Mouse (Mus musculus) G1E (cell line): ENCODE measurements around the gene Stn1. TPM values are rescaled to one million over a fixed set of nuclear protein-coding genes. Genes with fewer than 3 reads are reported as not detected.

Experiments
- ATAC-seq: 2 replicates; pipeline ENCODE4 v1.8.0; 2016; ENCODE audit warnings: mild to moderate bottlenecking; ENCODE audit not compliant: insufficient number of reproducible peaks, poor library complexity, low FRiP score, severe bottlenecking; ENCODE audit errors: extremely low read depth
- DNase-seq: peaks from one replicate; pipeline ENCODE4 v3.0.0; 2012; ENCODE audit warnings: low spot score
- H3K27me3 ChIP-seq: 2 replicates; pipeline ENCODE4 v1.6.1; 2012; ENCODE audit warnings: mild to moderate bottlenecking, low read length, inconsistent platforms; ENCODE audit not compliant: insufficient read depth
- H3K36me3 ChIP-seq: replicated peaks from 2 replicates; pipeline ENCODE3; 2012; ENCODE audit warnings: mild to moderate bottlenecking, inconsistent platforms
- H3K4me1 ChIP-seq: 2 replicates; pipeline ENCODE4 v1.6.1; 2012; ENCODE audit warnings: low read depth, low read length, inconsistent platforms, mixed read lengths; ENCODE audit not compliant: insufficient read depth
- H3K4me3 ChIP-seq: 2 replicates; pipeline ENCODE4 v1.5.1; 2012; ENCODE audit warnings: low read depth, mild to moderate bottlenecking, inconsistent platforms, low read length, moderate library complexity, mixed read lengths
- H3K9me3 ChIP-seq: replicated peaks from 2 replicates; pipeline ENCODE4 v1.6.1; 2012; ENCODE audit warnings: inconsistent platforms
- CTCF ChIP-seq: IDR thresholded peaks from 2 replicates; pipeline ENCODE4 v1.5.1; 2012; ENCODE audit warnings: low read depth, low read length, inconsistent platforms, mixed read lengths
- GATA1 ChIP-seq: IDR thresholded peaks from 2 replicates; pipeline ENCODE4 v1.6.1; 2012; ENCODE audit warnings: borderline replicate concordance, low read length, inconsistent platforms, mixed read lengths
- GATA2 ChIP-seq: IDR thresholded peaks from 2 replicates; pipeline ENCODE4 v1.6.1; 2012; ENCODE audit warnings: low read depth, low read length, inconsistent platforms, borderline replicate concordance
- POLR2AphosphoS5 ChIP-seq: IDR thresholded peaks from 2 replicates; pipeline ENCODE4 v1.6.1; 2012; ENCODE audit warnings: low read depth, low read length, inconsistent platforms; ENCODE audit not compliant: insufficient replicate concordance
- TAL1 ChIP-seq: conservative IDR thresholded peaks from 2 replicates; pipeline ENCODE4 v1.6.1; 2012; ENCODE audit warnings: low read depth, low read length, inconsistent platforms, mixed read lengths
- polyA plus RNA-seq: library from polyadenylated mRNA; stranded (reverse); fragments of >175 nt; gene quantifications from 2 replicates; pipeline ENCODE4 v1.2.3, GENCODE M21; 2012
- total RNA-seq, 2 experiments: library from RNA; stranded (forward) in 1 of 2; stranded (reverse) in 1 of 2; fragments of 200-1000 nt in 1 of 2; fragments of >200 nt in 1 of 2; fragmentation: Nextera tagmentation in 1 of 2; gene quantifications; 2 replicates each; pipeline ENCODE4 v1.2.3; 2014 to 2017

The Stn1 gene
- total and polyA plus RNA-seq, 3 experiments: 7.7 to 26.9 (median 19.7) TPM

- 0 out of 2 replicates have a peak, but pooled peaks cover 2% of the 10 kb centered on the region for H3K27me3 ChIP-seq
- DNase-seq (no peak), ATAC-seq (no peak)
- H3K9me3 ChIP-seq: no peaks in the 10 kb centered on the region
- no peak for TF ChIP-seq GATA1
- TF ChIP-seq TAL1: no peak
- TF ChIP-seq POLR2AphosphoS5: no peak
- TF ChIP-seq CTCF: no peak
- TF ChIP-seq GATA2: no peak
- H3K4me1 ChIP-seq: no peaks in the 10 kb centered on the region
- no peak overlapping the region for H3K4me3 ChIP-seq
- no peaks in the 10 kb centered on the region for H3K36me3 ChIP-seq
These were observed 70.5 kb downstream of the Stn1 start for GRCm38 (mm10) chr19:47466775-47467174.

- H3K27me3 ChIP-seq: 0 out of 2 replicates have a peak, but pooled peaks cover 2% of the 10 kb centered on the region
- H3K4me3 ChIP-seq: no peak overlapping the region
- H3K9me3 ChIP-seq: no peaks in the 10 kb centered on the region
- H3K36me3 ChIP-seq: no peaks in the 10 kb centered on the region
- DNase-seq: no peak
- no peak for ATAC-seq
- no peaks in the 10 kb centered on the region for H3K4me1 ChIP-seq
- TF ChIP-seq GATA2: no peak
- no peak for TF ChIP-seq TAL1
- no peak for TF ChIP-seq GATA1
- no peak for TF ChIP-seq POLR2AphosphoS5
- no peak for TF ChIP-seq CTCF
These were observed 71.8 kb downstream of the Stn1 start for GRCm38 (mm10) chr19:47465467-47465866.

GRCm38 (mm10) chr19:47464304-47465241 is 72.7 kb downstream of the Stn1 start, which contains the start of gene Sh3pxd2a:
Gene Sh3pxd2a (minus strand): TSS chr19:47464401.
- ATAC-seq: no peak
- H3K9me3 ChIP-seq: no peaks in the 10 kb centered on the region
- no peak within 1 kb of the TSS for H3K4me3 ChIP-seq
- TF ChIP-seq TAL1 (no peak), GATA2 (no peak), CTCF (no peak), GATA1 (no peak), POLR2AphosphoS5 (no peak)
- H3K4me1 ChIP-seq: no peaks in the 10 kb centered on the region
- H3K36me3 ChIP-seq: no peaks in the 10 kb centered on the region
- 0 out of 2 replicates have a peak, but pooled peaks cover 2% of the 10 kb centered on the region for H3K27me3 ChIP-seq
- no peak for DNase-seq

DNA sequence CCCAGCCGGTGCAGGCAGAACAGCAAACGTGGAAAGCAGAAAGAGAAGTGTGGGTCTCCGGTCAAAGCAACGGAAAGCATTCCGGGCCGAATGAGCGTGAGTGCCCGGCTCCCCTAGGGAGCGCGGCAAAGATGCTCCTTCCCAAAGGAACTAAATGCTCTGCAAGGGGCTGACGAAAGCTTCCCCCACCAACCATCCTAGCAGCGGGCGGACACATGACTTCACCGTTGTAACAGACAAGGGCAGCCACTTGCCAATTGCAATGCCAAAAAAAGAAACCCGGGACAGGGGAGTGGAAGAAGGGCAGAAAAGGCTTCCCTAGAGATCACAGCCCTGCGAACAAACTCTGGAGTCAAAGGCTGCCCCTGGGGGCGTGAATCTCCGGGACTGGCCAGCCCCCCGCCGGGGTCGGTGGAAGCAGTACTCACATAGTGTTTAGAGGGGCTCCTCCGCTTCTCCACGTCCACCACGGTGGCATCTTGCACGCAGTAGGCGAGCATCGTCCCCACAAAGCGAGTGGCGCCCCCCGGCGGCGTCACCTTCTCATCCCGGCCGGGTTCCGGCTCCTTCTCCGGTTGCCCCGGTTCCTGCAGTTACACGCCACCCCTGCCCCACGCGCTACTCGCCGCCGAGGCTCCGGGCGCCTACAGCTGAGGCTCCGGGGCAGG is 73.5 kb downstream of the Stn1 start:
- TF ChIP-seq TAL1: no peak
- TF ChIP-seq POLR2AphosphoS5: no peak
- no peak for TF ChIP-seq CTCF
- no peak for TF ChIP-seq GATA1
- no peak for TF ChIP-seq GATA2
- Histone ChIP-seq H3K9me3 (no peaks in the 10 kb centered on the region), H3K4me3 (no peak overlapping the region), H3K4me1 (no peaks in the 10 kb centered on the region), H3K36me3 (no peaks in the 10 kb centered on the region), H3K27me3 (0 out of 2 replicates have a peak, but pooled peaks cover 2% of the 10 kb centered on the region)
- ATAC-seq (no peak), DNase-seq (no peak)

GRCm38 (mm10) chr19:47463206-47463605 is 74.1 kb downstream of the Stn1 start:
- no peak for ATAC-seq
- no peaks in the 10 kb centered on the region for H3K4me1 ChIP-seq
- H3K27me3 ChIP-seq: 0 out of 2 replicates have a peak, but pooled peaks cover 2% of the 10 kb centered on the region

More at GRCm38 (mm10) chr19:47463206-47463605, 74.1 kb downstream of the Stn1 start:
- H3K36me3 ChIP-seq: no peaks in the 10 kb centered on the region
- no peaks in the 10 kb centered on the region for H3K9me3 ChIP-seq
- TF ChIP-seq CTCF (no peak), POLR2AphosphoS5 (no peak), TAL1 (no peak), GATA2 (no peak), GATA1 (no peak)
- H3K4me3 ChIP-seq: no peak overlapping the region
- no peak for DNase-seq
